Mouse (Mus musculus): Measurements from ENCODE around the gene Timm10.
"Not testable (repeated sequence)": the region's sequence is repeated elsewhere in the genome, so short reads cannot be mapped to it uniquely, and the experiment has no call there.

Timm10 gene

DNA sequence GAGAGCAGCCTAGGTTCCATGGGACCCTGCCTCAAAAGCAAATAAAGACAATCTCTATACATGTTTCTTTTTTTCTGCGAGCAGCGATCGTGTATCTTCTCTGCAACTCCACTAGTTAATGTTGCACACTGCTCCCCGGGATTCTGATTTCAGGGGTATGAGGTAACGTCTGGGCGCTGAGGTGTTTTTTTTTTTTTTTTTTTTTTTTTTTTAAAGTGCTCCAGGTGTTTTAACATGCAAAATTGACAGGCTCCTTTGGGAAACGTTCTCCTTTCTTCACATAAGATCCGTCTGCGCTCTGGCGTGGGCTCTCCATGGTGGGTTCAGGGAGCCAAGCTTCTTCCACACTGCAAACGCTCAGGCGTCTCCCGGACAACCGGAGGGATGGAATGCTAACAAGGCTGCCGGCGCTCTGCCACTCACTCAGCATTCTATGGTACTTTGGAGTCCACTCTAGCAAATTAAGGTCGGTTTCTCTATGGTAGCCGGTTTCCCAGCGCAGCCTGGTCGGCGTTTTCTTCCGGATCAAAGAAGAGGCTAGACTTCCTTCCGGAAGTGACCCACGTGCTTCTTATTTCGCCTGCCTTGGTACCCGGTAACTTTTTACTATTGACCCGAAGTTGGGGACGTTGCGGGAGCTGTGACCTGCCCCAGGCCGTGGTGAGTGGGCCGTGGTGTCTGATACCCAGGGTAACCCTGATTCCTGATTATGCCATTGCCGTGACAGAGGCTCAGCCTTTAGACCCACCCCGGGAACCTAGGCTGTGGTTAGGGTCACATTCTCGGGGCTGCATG, at the start of gene Timm10:
Gene Timm10, plus strand, starts transcription at position 510 of the 795 bp plus-strand sequence.
- DNase-seq (ENCODE audit: low read depth, low spot score), result peak; percentile 89

DNA sequence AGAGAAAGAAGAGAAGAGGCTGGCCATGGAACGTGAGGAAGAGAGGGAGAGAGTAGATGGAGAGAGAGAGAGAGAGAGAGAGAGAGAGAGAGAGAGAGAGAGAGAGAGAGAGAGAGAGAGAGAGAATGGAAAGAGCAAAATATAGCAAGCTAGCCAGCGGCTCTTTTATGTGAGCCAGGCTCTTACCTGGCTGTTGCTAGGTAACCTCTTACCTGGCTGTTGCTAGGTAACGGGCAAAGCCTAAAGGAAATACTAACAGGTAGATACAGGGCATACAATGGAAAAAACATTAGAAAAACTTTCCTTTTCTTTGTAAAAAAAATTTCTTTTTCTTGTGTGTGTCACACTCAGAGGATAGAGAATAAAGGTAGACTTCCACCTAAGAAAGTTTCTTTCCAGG, 49.1 kb upstream of the Timm10 start:
- no peak for DNase-seq (ENCODE audit: low read depth, low spot score)

DNA sequence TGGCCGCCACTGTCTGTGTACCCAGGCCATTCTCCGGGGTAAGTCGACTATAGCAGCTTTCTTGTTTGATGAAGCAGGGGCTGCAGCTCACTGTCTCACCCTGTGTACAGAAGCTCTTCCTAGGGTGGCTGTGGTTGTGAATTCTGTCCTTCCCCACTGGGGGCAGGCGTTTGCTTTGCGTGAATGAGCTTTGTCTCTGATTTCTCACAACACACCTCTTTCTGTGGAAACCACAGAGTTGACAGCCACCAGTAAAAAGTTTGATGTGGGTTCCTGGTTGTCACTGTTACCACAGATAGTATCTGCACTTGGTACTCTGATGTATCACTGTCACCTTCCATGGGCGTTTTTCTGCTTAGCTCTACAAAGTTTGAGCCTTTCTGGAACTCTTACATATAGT, 47.6 kb upstream of the Timm10 start:
- no peak for DNase-seq (ENCODE audit: low read depth, low spot score)

DNA sequence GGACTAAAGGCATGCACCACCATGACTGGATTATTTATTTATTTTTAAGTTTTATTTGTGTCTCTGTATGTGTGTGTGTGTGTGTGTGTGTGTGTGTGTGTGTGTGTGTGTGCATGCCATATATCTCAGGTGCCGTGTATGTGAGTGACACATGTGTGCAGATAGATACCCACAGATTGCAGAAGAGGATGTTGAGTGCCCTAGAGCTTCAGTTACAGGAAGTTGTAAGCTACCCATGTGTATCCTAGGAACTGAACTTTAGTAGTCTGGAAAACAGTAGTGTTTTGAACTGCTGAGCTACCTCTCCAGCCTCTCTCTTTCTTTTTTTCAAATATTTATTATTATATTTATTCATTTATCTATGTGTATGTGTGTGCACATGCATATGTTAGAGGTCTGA, 43.5 kb upstream of the Timm10 start:
- no peak for DNase-seq (ENCODE audit: low read depth, low spot score)

DNA sequence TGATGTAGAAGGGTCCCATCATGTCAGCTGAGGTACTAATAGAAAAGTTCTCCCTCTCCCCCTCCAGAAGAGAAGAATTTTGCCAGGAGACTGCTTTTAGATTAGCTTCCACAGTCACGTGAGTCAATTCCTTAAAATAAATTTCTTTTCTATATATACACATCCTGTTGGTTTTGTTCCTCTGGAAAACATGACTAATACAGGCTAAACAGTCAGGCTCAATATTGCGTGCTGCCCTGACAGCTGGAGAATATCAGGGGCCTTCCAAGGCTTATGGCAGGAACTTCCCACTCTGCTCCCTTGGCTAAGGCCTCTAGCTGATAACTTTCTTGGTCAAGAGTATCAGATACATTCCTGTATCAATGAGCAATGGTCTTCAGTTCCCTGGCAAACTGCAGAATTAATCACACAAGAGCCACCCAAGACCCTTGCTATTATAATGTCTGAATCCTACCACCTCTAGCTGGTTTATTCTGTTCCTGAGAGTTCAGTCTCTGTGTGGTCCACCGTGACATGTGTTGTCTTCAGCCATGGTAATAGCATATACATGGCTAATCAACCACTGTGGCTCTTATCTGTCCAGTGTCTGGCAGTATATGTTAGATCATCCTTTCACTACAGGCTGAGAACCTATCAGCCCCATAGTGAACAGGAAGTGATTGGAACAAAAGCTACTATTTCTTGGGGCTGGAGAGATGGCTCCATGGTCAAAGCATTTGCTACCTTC, 42.8 kb upstream of the Timm10 start:
- DNase-seq (ENCODE audit: low read depth, low spot score), result no peak

DNA sequence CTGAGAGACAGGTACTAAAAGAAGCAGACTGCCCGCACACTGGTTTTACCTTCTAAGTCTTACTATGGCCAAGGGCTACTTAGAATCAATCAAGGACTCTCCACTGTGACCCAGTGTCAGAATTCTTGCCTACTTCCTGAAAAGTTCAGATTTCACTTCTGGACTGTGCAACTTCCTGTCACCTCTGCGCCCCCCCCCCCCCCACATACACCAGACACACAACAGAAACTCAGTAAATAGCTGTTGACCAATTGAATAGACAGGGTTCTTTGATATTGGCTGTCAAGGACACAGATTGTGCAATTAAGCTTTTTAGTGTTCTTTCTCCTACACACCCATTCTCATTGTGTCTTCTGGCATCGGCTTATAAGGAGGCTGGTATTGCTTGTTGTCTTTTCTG, 38.5 kb upstream of the Timm10 start:
- no peak for DNase-seq (ENCODE audit: low read depth, low spot score)

DNA sequence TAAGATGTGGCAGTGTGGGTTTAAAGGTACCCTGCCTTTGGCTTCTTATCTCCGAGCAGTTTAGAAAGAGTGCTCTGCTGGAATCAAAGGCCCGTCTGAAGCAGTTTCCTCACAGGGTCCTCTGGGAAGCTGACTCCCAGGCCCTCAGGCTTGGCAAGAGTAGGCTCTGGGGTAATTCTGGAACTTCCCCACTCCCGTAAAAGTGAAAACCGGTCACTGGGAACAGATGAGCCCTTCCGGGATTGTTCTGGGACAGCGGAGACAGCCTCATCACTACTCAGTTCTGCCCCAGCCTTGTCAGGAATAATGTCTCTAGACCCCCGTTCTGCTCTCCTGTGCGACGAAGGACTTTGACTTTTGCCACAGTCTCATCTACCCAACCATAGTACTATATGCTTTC, 36.4 kb upstream of the Timm10 start:
- DNase-seq (ENCODE audit: low read depth, low spot score), result no peak

DNA sequence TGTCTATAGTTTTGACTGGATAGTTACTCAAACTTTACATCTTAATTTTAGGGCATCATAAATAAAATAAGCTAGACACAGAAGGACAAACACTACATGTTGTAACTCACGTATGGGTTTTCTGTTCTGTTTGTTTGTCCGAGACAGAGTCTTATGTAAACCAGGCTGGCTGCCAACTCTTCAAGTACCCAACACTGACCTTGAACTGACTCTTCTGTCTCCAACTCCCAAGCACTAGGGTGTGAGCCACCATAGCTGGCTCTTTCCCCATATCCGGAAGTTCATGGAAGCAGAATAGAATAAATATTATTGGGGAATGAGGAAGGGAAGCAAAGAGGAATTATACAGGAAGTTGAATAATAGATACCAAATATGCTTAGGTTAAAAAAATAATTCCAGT, 34.3 kb upstream of the Timm10 start:
- DNase-seq (ENCODE audit: low read depth, low spot score), result no peak

DNA sequence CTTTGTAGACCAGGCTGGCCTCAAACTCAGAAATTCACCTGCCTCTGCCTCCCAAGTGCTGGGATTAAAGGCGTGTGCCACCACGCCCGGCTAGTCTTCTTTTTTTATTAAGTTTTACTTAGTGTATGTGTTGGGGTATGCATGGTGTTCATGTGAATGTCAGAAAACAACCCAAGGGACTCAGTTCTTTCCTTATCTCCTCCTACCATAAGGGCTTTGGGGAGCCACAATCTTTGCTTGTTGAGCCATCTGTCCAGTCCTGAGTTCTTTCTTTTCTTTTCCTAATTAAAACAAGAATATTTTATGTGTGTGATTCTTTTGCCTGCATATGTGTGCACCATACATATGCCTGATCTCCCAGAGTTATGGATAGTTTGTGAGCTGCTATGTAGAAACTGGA, 33.6 kb upstream of the Timm10 start:
- no peak for DNase-seq (ENCODE audit: low read depth, low spot score)

DNA sequence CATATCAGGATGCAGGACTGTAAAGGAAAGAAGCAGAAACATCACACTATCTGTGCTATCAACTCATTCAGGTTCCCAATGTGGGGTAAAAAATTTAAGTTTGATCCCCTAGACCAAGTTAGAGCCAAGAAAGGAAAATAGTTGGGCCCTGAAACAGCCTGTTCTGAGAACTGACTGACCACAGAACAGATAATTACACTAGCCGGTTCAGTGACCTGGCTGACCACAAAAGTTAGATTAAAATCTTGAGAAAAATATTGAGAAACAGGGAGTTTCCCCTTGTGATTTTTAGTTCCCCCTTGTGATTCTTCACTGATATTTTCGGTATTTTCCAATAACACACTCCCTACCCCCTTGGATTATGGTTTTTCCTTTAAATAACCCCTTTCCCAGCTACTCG, 32.9 kb upstream of the Timm10 start:
- no peak for DNase-seq (ENCODE audit: low read depth, low spot score)

DNA sequence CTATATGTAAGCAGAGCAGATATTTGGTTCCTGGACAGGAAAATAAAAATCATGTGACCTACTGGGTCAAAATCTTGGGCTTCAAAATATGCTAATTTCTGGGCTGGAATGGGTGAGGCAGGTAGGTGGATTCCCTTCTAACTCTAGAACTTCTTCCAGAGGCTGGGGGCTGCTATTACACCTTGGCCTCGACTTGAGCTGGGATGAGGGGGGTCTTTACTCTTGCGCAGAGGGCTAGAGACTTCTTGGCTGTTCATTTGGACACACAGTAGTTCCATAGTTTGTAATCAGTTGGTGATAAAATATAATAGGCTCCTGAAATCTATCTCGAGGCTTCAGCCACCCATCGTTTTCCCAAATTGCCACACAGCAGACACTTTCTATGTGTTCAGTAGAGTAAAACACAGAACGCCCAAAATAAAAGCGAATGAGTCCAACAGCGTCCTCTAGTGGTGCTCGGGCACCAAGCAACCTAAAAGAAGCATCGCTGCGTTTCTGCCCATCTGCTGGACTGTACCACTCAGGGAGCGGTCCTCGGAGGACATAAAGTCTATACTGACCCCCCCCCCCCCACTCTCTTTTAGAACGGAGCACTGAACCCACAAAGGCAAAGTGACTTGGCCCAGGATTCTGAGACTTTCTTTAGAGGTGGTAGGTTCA, 28.8 kb upstream of the Timm10 start:
- no peak for DNase-seq (ENCODE audit: low read depth, low spot score)

DNA sequence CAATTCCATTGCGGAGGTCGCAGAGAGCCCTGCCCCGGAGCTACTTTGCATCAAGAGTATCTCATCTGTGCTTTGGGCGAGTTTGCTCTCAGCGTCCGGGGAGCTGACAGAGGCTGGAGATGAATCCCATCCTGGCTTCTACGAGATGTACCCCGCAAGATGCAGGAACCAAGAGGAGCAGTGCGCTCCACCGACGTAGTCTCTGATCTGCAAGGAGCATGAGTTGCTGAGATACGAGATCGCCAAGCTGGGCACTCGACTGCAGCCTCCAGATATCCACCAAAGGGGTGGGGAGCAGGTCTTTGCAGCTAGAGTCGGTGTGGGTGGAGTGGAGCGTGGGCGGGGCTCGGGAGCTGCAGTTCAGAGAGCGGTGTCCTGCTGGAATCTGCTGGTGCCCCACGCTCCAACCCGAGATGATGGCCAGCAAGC, 28.3 kb upstream of the Timm10 start, which contains the start of gene Ube2l6:
Gene Ube2l6, plus strand, starts transcription at position 336 of the 429 bp plus-strand sequence.
- no peak for DNase-seq (ENCODE audit: low read depth, low spot score)

DNA sequence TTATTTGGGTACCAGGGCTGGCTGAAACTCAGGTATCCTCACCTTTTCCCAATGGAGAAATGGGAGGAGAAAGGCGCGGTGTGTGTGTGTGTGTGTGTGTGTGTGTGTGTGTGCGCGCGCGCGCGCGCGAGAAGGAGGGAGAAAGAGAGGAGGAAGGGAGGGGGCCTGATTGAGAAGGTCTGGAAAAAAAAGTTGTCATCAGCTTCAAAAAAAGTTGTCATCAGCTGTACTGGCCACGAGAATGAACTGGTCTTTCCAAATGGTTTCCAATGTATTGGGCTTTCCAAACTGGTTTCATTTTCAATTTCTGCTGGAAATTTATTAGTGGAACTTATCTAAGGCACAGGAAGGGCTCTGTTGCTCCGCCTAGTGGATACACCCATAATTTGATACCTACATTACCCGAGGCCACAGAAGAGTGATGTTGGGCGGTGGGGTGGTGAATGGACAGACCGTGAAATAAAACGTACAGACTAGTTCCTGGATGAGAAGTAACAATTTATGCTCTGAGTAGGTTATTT, 27.7 kb upstream of the Timm10 start:
- DNase-seq (ENCODE audit: low read depth, low spot score), result no peak

DNA sequence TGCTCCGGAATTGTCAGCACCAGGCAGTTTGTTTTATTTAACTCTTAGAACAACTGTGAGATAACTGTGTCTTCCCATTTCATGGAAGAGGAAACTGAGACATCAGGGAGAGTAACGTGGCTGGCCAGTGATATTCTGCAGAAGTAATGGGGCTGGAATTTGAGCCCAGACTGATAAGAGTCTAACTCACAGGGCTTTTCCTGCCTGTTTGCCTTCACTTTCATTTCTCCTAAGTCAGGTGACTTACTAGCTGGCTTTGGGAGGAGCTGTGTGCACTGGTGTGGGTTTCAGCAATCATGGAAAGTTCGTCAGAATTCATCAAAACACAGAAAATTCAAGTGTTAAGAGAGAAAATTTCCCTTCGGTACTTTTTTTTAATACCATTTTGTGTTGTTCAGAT, 26.5 kb upstream of the Timm10 start:
- no peak for DNase-seq (ENCODE audit: low read depth, low spot score)

DNA sequence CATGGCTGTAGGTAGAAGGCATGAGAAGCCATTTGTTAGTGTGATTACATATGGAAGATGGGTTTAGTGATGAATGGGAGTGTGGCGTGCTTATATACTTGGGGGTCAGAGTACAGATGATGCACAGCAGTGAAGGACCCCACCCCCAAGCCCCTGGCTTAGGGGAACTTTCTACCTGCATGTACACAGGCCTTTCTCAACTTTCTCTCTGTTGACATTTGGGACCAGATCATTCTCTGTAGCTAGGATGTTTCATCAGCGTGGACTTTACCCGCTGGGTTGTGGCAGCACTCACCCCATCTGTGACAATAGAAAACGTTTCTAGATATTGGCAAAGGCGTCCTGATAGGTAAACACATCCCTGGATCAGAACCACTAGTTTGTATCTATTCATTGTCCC, 25.6 kb upstream of the Timm10 start:
- DNase-seq (ENCODE audit: low read depth, low spot score), result not testable (repeated sequence)

DNA sequence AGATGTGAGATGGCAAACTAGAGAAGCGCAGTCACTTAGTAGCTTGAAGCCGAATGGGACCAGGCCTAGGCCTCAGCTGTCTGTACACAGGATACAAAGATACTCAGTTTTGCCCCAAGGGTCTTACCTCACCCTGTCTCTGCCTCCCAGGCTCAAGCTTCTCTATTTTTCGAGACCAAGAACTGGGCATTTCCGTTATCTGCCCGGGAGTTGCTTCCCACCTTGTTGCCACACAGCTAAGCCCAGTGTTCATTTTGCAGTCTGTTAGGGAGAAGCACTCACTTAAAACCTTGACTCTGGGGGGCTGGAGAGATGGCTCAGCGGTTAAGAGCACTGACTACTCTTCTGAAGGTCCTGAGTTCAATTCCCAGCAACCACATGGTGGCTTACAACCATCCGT, 22.8 kb upstream of the Timm10 start:
- no peak for DNase-seq (ENCODE audit: low read depth, low spot score)

DNA sequence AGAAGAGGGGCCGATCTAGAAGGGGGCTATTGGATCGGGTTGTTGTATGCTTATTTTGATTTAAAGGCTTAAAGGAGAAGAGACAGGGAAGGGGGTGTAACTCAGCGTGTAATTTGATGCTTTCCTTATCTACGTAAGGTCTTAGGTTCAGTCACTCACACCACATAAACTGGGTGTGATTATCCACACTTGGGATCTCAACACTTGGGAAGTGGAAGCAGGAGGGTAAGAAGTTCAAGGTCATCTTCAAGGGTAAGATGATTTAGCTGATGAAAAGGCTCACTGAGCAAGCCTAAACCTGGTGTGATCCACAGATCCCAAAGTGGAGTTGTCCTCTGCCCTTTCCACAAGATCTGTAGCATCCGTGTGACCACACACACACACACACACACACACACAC, 20.3 kb upstream of the Timm10 start:
- no peak for DNase-seq (ENCODE audit: low read depth, low spot score)

DNA sequence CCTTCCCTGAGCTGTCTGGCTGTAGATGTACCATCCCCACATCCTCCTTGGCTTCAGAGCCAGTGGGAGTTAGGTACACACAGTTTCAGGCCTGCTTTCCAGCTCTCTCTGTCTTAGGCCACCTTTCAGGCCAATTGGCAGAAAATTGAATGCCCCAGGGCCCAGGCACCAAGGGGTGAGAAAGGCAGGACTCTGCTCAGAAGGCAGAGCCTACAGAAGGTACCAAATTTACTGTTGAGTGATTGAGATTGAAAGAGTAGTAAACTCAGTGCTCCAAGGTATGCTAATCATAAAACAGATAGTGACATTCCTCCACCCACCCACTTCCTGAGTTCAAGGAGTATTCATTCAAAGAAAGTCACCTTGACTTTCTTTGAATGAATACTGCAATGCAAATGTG, 17.5 kb upstream of the Timm10 start:
- DNase-seq (ENCODE audit: low read depth, low spot score), result no peak

DNA sequence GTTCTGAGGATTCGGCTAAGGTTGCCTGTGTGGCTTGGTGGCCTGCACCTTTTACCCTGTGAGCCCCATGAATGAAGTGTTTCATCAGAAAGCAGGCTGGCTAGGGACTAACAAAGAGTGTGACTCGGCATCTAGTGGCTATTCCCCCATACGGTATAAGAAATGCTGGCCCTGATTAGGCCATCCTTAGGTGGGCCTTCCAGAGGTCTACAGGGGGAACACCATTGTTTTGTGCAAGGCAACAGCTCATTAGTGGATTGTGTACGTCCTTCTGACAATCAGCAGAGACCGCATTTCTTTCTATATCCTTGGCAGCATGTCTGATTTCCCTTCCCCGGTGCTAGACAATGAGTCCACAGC, 16.3 kb upstream of the Timm10 start:
- DNase-seq (ENCODE audit: low read depth, low spot score), result no peak

DNA sequence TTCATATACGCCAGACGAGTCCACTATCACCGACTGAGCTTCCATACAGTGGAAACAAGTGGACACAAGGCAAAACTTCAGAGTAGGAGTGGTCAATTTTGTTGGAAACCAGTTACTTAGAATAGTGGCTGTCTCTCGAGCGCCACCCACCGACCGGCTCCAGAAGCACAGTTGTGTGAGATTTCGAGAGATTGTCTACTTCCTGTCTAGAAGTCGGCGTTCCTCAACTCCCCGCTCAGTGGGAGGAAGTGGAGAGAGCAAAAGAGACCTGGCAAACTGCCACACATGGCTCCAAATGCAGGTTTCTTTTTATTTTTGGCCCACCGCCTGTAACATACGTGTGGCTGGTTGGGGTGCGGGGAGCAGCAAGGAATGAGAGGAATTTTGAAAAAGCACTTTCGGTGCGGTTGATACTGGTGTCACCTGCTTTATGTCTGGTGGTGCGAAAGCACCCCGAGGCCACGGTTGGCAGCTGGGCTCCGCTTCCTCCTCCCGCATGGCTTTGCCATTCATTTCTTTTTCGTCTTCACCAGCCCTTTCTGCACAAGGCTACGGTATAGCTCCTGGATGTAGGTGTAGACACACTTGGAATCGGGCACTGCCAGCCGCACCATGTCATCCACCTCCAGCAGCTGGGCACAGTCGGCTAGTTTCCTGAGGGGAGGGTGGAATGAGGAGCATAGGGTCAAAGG, 15.8 kb upstream of the Timm10 start:
- no peak for DNase-seq (ENCODE audit: low read depth, low spot score)

DNA sequence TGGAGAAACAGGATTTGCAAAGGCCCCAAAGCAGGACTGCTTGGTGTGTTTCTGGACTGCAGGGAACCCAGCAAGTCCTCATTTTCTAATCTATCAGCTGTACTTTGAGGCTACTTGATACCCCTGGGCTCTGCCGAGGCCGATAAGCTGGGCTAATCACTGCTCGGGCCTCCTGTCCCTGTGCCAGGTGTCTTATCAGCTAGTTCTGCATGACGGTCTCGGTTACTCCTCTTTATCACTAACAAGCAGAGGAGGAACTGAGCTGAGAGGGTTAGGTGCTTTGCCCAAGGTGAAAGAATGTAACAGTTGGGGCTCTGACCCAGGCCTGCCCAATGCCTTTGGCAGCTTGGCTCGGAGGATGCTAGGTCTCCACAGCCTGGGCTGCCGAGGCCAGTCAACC, 14.9 kb upstream of the Timm10 start:
- no peak for DNase-seq (ENCODE audit: low read depth, low spot score)

DNA sequence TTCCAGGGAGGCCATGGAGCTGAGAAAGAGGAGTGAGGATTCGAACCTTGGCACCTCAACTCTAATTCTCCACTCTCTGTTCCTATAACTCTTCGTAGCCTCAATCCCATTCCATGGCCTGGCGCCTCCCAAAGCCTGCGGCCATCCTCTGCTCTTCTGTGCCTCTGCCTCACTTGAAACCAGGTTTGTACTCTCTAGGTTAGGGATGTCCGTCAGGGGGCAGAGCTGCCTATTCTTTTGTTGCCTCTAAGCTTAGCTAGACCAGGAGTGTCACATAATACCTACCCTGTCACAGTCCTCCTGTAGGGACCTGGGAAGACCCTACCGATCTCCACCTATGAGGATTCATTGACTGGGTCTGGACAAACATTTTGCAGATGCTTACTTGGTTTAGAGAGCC, 14.1 kb upstream of the Timm10 start:
- no peak for DNase-seq (ENCODE audit: low read depth, low spot score)

Measured in retina, adult 2 months (tissue).